Mouse (Mus musculus) lung, postnatal 0 days (tissue): ENCODE measurements around the gene Rbfox2. TPM values are rescaled to one million over a fixed set of nuclear protein-coding genes. Genes with fewer than 3 reads are reported as not detected.
"Not testable (repeated sequence)": the region's sequence is repeated elsewhere in the genome, so short reads cannot be mapped to it uniquely, and the experiment has no call there.

Experiments
- ATAC-seq: fragments of 200-750 bp; cut with Nextera tagmentation; 2 replicates; pipeline ENCODE4 v1.8.0; 2017; ENCODE audit warnings: moderate library complexity
- DNase-seq: peaks from one replicate; pipeline ENCODE4 v3.0.0-alpha.2; 2016; ENCODE audit warnings: low spot score
- H3K27ac ChIP-seq: fragments of 300-500 bp; sonication (generic); 2 replicates; pipeline ENCODE4 v1.5.1; 2014; ENCODE audit warnings: antibody characterized with exemption, mild to moderate bottlenecking, low read length, mixed read lengths
- H3K27me3 ChIP-seq: fragments of 300-500 bp; sonication (generic); replicated peaks from 2 replicates; pipeline ENCODE4 v1.6.1; 2014; ENCODE audit warnings: low read length, mixed read lengths; ENCODE audit not compliant: insufficient read depth
- H3K36me3 ChIP-seq: fragments of 300-500 bp; sonication (generic); 2 replicates; pipeline ENCODE4 v1.6.1; 2014; ENCODE audit warnings: low read length, mixed read lengths; ENCODE audit not compliant: insufficient read depth
- H3K4me1 ChIP-seq: fragments of 300-500 bp; sonication (generic); 2 replicates; pipeline ENCODE4 v1.6.1; 2014; ENCODE audit warnings: antibody characterized with exemption, low read depth, low read length, mixed read lengths; ENCODE audit not compliant: insufficient read depth
- H3K4me2 ChIP-seq: fragments of 300-500 bp; sonication (generic); replicated peaks from 2 replicates; pipeline ENCODE4 v1.6.1; 2014; ENCODE audit warnings: low read depth, mild to moderate bottlenecking, low read length, moderate library complexity, mixed read lengths
- H3K4me3 ChIP-seq: fragments of 300-500 bp; sonication (generic); 2 replicates; pipeline ENCODE4 v1.5.1; 2014; ENCODE audit warnings: low read depth, low read length
- H3K9ac ChIP-seq: fragments of 300-500 bp; sonication (generic); replicated peaks from 2 replicates; pipeline ENCODE4 v1.6.1; 2014; ENCODE audit warnings: low read depth, mild to moderate bottlenecking
- H3K9me3 ChIP-seq: fragments of 300-500 bp; sonication (generic); 2 replicates; pipeline ENCODE4 v1.6.1; 2016; ENCODE audit warnings: low read length, mixed read lengths
- CTCF ChIP-seq: IDR thresholded peaks from 2 replicates; pipeline ENCODE4 v1.5.1; 2016; ENCODE audit warnings: antibody characterized with exemption, mild to moderate bottlenecking
- EP300 ChIP-seq: IDR thresholded peaks from 2 replicates; pipeline ENCODE4 v1.6.1; 2016; ENCODE audit warnings: antibody characterized with exemption, mild to moderate bottlenecking, control low read depth
- WGBS: fragments of 180-500 bp; shearing (Covaris S2); extraction: QIAGEN DNeasy Blood & Tissue Kit; methylation state at CpG from one replicate; pipeline ENCODE4 v1.1.7; 2014; 5-methylcytosine and 5-hydroxymethylcytosine counted together
- polyA plus RNA-seq: library from polyadenylated mRNA; unstranded; fragments of >200 nt; fragmentation: Nextera tagmentation; extraction: Ambion mirVana; gene quantifications from 2 replicates; pipeline ENCODE4 v1.2.1, GENCODE M21; 2015

The Rbfox2 gene
- polyA plus RNA-seq, 1 experiment from 2014 or later = 17.4 TPM

DNA sequence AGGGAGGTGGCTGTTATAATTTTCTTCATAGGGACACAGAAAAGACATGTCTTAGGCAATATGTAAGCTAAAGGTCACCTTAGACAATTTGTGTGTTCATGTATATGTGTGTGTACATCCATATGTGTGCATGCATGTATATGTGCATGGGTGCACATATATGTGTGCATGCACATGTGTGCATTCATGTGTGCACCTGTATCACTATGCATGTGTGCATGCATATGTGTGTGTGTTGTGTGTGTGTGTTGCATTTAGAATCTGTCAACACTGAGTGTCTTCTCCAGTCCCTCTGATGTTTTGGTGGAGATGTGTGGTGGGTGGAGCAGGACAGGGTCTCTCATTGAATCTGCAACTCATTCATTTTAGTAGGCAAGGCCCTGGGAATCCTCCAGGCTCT lies 244.1 kb downstream of the Rbfox2 start:
- DNase-seq (no peak), ATAC-seq (no peak)
- Histone ChIP-seq H3K4me2 (no peak overlapping the region), H3K27me3 (no peaks in the 10 kb centered on the region), H3K9ac (no peak overlapping the region), H3K9me3 (no peaks in the 10 kb centered on the region), H3K4me3 (no peak overlapping the region), H3K4me1 (no peaks in the 10 kb centered on the region), H3K36me3 (no peaks in the 10 kb centered on the region), H3K27ac (no peak overlapping the region)
- TF ChIP-seq EP300 (no peak), CTCF (no peak)

DNA sequence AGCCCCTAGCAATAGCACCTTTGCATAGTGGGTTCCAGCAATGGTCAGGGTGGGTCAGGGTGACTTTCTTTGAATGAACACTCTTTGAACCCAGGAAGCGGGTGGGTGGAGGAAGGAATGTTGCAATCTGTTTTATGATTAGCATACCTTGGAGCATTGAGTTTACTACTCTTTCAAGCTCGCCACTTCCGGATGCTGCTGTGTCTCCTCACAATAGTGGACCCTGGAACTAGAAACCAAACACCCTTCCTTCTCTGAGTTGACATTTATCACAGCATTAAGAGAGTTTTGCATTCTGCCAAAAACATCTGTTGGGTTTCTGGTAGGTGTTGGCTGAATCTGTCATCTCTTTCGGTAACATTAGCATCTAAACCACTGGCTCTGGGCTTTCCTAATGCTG lies 247.4 kb downstream of the Rbfox2 start:
- H3K9ac ChIP-seq, H3K36me3 ChIP-seq, DNase-seq, H3K4me1 ChIP-seq, H3K27me3 ChIP-seq, H3K9me3 ChIP-seq, H3K4me2 ChIP-seq, ATAC-seq, H3K4me3 ChIP-seq, H3K27ac ChIP-seq: not testable (repeated sequence)
- WGBS = 87% methylated on average over 4 of the region's 4 CpGs

DNA sequence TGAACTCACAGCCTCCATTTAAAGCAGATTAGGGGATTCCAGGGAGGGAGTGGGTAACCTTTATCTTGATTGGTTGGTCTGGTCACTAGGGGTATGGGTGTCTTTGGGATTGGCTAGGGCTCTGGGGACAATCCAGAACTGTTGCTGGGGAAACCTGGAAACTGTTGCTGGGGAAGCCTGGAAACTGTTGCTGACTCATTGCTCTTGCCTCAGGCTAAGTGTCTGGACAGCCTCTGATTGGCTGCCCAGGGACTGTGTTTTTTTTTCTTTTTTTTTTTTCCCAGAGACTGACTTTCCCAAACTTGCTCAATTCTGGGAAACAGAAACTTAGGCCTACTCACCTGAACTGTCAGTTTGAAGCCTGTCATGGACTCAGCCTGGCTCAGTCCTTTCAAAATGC lies 248.2 kb downstream of the Rbfox2 start:
- no peaks in the 10 kb centered on the region for H3K9me3 ChIP-seq
- DNase-seq = no peak
- ATAC-seq = no peak
- H3K4me1 ChIP-seq = no peaks in the 10 kb centered on the region; the same call in 1 of the 2 replicates
- TF ChIP-seq CTCF (no peak), EP300 (no peak)
- no peak overlapping the region for H3K4me2 ChIP-seq
- no peak overlapping the region for H3K9ac ChIP-seq
- H3K36me3 ChIP-seq = no peaks in the 10 kb centered on the region
- no peaks in the 10 kb centered on the region for H3K27me3 ChIP-seq
- no peak overlapping the region for H3K27ac ChIP-seq
- no peak overlapping the region for H3K4me3 ChIP-seq

- Histone ChIP-seq H3K27me3 (no peaks in the 10 kb centered on the region), H3K4me3 (no peak overlapping the region), H3K36me3 (no peaks in the 10 kb centered on the region), H3K4me1 (no peaks in the 10 kb centered on the region; the same call in 1 of the 2 replicates), H3K27ac (no peak overlapping the region), H3K4me2 (no peak overlapping the region), H3K9me3 (no peaks in the 10 kb centered on the region), H3K9ac (no peak overlapping the region)
- TF ChIP-seq CTCF = no peak
- no peak for TF ChIP-seq EP300
- ATAC-seq (no peak), DNase-seq (no peak)
- 29% methylated on average over 3 of the region's 3 CpGs for WGBS
Observed at GRCm38 (mm10) chr15:77056791-77057051, 250.1 kb downstream of the Rbfox2 start.

GRCm38 (mm10) chr15:77056001-77056790 lies 250.6 kb downstream of the Rbfox2 start:
- WGBS = 19% methylated on average over 6 of the region's 6 CpGs
- no peak overlapping the region for H3K4me3 ChIP-seq
- no peaks in the 10 kb centered on the region for H3K27me3 ChIP-seq
- no peak overlapping the region for H3K9ac ChIP-seq
- H3K4me1 ChIP-seq = no peaks in the 10 kb centered on the region; the same call in 1 of the 2 replicates
- no peak overlapping the region for H3K4me2 ChIP-seq
- H3K27ac ChIP-seq = no peak overlapping the region
- H3K36me3 ChIP-seq = no peaks in the 10 kb centered on the region
- DNase-seq = no peak
- ATAC-seq = no peak
- TF ChIP-seq CTCF (no peak), EP300 (no peak)
- no peaks in the 10 kb centered on the region for H3K9me3 ChIP-seq

DNA sequence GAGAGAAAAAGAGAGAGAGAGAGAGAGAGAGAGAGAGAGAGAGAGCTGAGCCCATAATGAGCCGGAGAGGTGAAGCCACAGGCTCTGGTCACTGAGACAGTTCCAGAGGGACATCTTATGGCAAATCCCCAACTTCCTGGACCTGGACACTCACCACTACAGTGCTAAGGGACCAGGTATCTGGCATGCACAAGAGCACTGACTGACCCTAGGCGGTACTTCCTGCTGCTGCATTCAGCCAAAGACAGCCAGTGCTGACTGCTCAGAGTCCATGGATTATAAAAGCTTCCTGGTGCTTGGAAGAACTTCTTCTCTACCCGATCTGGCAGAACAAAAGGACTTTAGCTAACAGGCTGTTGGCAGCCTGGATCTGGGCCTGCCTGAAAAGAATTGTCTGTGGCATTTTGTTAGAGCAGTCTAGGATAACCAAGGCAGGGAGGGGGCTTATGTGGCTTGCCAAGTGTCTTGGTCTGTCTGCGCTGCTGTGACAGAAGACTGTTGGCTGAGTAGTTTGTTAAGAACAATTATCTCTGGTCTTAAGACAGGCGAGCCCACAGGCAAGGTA lies 252.1 kb downstream of the Rbfox2 start:
- WGBS = 62% methylated on average over 5 of the region's 5 CpGs
- Histone ChIP-seq H3K4me3 (no peak overlapping the region), H3K9me3 (no peaks in the 10 kb centered on the region), H3K27ac (no peak overlapping the region), H3K36me3 (no peaks in the 10 kb centered on the region), H3K27me3 (no peaks in the 10 kb centered on the region), H3K4me1 (no peaks in the 10 kb centered on the region; the same call in 1 of the 2 replicates), H3K9ac (no peak overlapping the region), H3K4me2 (no peak overlapping the region)
- ATAC-seq (no peak), DNase-seq (no peak)
- no peak for TF ChIP-seq EP300
- no peak for TF ChIP-seq CTCF
